Mouse (Mus musculus) mature B cell (primary cell): Measurements from ENCODE around the gene Pnpla6.
"Not testable (repeated sequence)": the region's sequence is repeated elsewhere in the genome, so short reads cannot be mapped to it uniquely, and the experiment has no call there.

Experiments
- in situ Hi-C: fragments of 300-500 bp; cut with MboI; formaldehyde crosslinking; loops from 2 replicates; pipeline ENCODE4 v1.14.3; 2019

Pnpla6 gene

DNA sequence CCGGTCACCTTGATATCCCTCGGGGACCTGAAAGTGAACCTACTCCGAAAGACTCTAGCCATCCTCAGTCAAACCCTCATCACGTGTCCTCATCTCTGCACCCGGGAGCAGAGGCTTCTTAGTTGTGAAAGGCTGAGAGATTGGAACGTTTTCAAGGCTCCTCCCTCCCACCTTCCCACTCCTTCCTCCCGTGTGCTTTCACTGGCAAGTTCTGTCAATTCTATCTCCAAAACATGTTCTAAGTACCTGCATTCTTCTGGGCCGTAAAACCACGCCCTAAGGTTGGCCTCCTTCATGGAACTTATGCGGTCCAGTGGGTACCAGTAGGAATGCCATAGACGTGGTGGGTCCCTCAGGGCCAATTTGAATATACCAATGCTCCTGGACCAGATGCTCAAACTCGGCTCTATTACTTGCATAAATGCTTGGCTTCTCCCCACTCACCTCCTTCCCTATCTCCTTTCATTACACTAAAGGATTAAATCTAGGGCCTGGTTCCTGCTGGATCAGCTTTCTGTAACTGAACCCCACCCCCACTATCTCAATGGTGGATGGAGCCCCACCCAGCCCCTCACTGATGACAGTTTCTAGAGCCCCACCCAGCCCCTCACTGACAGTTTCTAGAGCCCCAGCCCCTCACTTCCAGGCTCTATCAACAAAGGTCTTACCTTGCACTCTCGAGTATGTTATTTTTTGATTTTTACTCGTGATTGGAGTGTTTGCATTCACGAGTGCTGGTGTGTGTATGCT, 61.2 kb downstream of the Pnpla6 start:
- in situ Hi-C loops = no loop called here

DNA sequence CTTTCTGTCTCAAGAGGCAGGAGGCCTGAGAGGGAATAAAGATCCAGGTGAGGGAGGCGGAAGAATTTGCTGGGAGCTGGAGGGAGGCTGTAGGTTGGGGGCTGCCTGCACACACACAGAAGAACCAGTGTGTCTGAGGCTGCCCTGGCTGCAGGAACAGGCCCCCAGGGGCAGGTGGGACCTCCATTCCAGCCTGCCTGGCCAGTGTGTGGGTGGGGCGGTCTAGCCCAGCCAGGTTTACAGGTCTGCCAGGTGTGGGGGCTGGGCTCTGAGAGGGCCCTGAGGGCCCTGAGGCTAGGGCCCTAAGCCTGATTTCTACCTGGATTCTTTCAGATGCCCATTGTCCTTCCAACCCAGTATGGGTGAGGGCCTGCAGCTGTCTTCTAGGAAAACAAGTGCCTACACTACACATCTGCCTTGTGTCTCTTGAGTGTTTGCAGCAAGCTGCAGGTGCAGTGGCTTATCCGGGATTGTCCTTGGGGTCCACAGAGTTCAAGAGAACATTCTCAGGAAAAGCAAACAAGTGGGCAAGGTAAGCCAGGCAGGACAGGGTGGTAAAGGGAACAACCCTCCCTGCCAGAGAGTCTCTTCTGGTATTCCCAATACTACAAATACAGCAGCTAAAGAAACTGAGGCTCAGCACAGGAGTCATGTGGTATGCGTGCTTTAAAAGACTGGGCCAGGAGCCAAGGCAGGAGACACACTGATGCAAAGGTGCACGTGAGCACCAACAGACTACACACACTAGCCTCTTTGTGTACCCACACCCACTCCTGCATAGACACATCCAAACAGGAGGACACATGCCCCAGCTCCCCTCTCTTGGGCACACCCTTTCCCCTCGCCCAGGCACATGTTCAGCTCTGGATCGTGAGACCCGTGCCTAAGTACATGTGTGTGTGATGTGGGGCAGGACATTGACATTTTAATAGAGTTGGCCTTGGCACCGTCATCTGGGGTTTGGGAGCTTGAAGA, 64.5 kb downstream of the Pnpla6 start:
- in situ Hi-C loops = no loop called here

DNA sequence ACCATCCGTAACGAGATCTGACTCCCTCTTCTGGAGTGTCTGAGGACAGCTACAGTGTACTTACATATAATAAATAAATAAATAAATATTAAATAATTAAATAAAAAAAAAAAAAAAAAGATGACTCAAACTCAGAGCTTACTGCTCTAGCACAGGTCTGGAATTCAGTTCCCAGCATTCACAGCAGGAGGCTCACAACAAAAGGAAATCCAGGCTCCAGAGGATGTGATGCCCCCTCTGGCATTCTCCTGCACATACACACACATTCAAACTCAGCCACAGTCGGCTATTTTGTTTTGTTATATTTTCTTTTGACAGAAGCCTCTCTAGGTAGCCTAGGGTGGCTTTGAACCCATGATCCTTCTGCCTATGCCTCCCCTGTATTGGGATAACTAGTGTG, 66.8 kb downstream of the Pnpla6 start:
- in situ Hi-C loops = not testable (repeated sequence)

GRCm38 (mm10) chr8:3586452-3586851, 71.3 kb downstream of the Pnpla6 start:
- in situ Hi-C loops = no loop called here

- in situ Hi-C loops = no loop called here
Measured at GRCm38 (mm10) chr8:3586993-3587390, 71.8 kb downstream of the Pnpla6 start, which contains the start of gene Camsap3. TSS of gene Camsap3 (plus strand) at chr8:3587293.

GRCm38 (mm10) chr8:3587391-3588257, 72.4 kb downstream of the Pnpla6 start:
- in situ Hi-C loops = no loop called here

DNA sequence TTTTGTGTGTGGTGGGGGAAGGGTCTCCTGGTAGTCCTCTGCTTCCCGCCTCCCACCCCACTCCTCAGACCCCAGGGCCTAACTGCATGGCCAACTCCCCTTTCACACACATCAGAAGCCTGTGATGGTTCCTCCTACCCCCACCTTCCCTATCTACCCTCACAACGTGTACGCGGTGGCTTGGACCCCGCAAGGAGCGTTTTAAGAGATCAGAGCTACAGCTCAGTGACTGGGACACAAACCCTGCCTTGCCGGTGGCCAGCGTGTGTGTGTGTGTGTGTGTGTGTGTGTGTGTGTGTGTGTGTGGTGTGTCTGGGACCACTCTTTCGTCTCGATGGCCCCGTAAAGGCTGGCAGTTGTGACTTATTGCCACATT, 73.1 kb downstream of the Pnpla6 start:
- in situ Hi-C loops = no loop called here

DNA sequence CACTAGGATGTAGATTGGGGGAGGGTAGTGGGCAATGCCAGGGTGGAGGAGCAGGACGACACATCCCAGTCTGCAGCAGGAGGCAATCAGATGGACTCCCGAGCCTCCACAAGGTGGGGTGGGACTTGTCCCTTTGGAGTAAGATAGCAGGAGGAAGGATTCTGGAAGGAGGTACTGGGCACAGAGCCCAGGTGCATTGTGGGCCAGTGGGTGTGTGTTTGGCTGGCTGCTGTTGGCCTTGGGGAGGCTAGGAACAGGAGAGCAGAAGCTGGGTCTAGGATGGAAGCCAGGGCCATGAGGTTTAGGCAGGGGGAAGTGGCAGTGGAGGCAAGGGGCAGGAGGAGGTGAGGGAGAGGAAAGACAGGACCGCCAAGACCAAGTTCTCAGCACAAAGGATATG, 78.3 kb downstream of the Pnpla6 start:
- in situ Hi-C loops = no loop called here
